In genomic region chr10:102377377-102377776, GRCm38 (mm10) we compare ENCODE assay signal across 19 mouse cellular contexts.
A peak's percentile ranks its signal among the peaks of the same experiment; 100 is the strongest.
DNase-seq lines count a peak whose midpoint lies in the region; ATAC-seq and TF ChIP-seq lines count a peak whose summit lies in the region.
"Had no signal": no experiment of that assay in that cellular context is flagged by ENCODE, and none has a peak within 500 bp of the region (broad histone marks: within the 10 kb centered on the region; RNA-seq: fewer than 3 reads in every experiment).

No protein-coding gene starts in this region.

- 0 out of 2 replicates have a peak, but pooled peaks have one; percentile 53 for ATAC-seq in intestine, postnatal 0 days
- ATAC-seq in intestine, embryonic 15.5 days, result no peak
- no peak for ATAC-seq in megakaryocyte-erythroid progenitor cell, adult 5-6 weeks (replicated peaks; ENCODE audit: low FRiP score, low TSS enrichment, poor library complexity, severe bottlenecking)
- ATAC-seq: activated CD4-positive, CD25-positive, alpha-beta regulatory T cell, adult 4 months; CD4-positive, CD25-positive, alpha-beta regulatory T cell, adult 4 months; Patski had no signal

- peak; percentile 77 for DNase-seq in large intestine, adult 2 months (ENCODE audit: low read depth, low spot score)
- no peak for DNase-seq in gastrocnemius, postnatal 4 days (ENCODE audit: low spot score in 2 of 2)
- DNase-seq: adrenal gland, adult 8-10 months; adrenal gland, postnatal 10 days; adrenal gland, postnatal 14 days; adrenal gland, postnatal 25 days; B cell, adult 2 months; cerebellum, adult 11 months; cerebellum, adult 11-12 months; cerebellum, adult 18-20 months had no signal

- WGBS in intestine, postnatal 0 days, result 30% methylated on average over 4 of the region's 4 CpGs
- 68% methylated on average over 4 of the region's 4 CpGs for WGBS in intestine, embryonic 15.5 days
- WGBS in large intestine, adult 2 months, result 18% methylated on average over 4 of the region's 4 CpGs
- WGBS in small intestine, adult 2 months, result 22% methylated on average over 4 of the region's 4 CpGs

- no peaks in the 10 kb centered on the region for H3K9me3 ChIP-seq in intestine, postnatal 0 days (ENCODE audit: control insufficient read depth)
- no peaks in the 10 kb centered on the region for H3K9me3 ChIP-seq in intestine, embryonic 15.5 days
- H3K9me3 ChIP-seq: G1E had no signal

- H3K4me2 ChIP-seq in intestine, postnatal 0 days (replicated peaks; ENCODE audit: low read depth), result peak overlapping the region; percentile 43
- H3K4me2 ChIP-seq in intestine, embryonic 15.5 days (replicated peaks), result no peak overlapping the region

- TF ChIP-seq CTCF in intestine, postnatal 0 days (IDR thresholded peaks at IDR 0.05; ENCODE audit: low read depth), result no peak
- TF ChIP-seq CTCF in small intestine, adult 2 months (IDR thresholded peaks at IDR 0.05; ENCODE audit: extremely low read depth, insufficient read length, insufficient replicate concordance, low read depth, low read length), result no peak

- H3K4me1 ChIP-seq in intestine, postnatal 0 days (replicated peaks; ENCODE audit: control insufficient read depth, insufficient read depth, low read length), result no peaks in the 10 kb centered on the region
- no peaks in the 10 kb centered on the region for H3K4me1 ChIP-seq in intestine, embryonic 15.5 days (replicated peaks)
- H3K4me1 ChIP-seq in small intestine, adult 2 months (ENCODE audit: control insufficient read depth, insufficient read depth, insufficient read length, low read length), result peaks cover 3% of the 10 kb centered on the region; the same call in 1 of the 2 replicates

- TF ChIP-seq POLR2A in small intestine, adult 2 months (IDR thresholded peaks at IDR 0.05; ENCODE audit: low read depth, low read length), result no peak

- no peak overlapping the region for H3K9ac ChIP-seq in intestine, postnatal 0 days (ENCODE audit: low read depth, low read length)
- no peak overlapping the region for H3K9ac ChIP-seq in intestine, embryonic 15.5 days

- no peaks in the 10 kb centered on the region for H3K27me3 ChIP-seq in intestine, postnatal 0 days (replicated peaks; ENCODE audit: control insufficient read depth, insufficient read depth, low read length)
- no peaks in the 10 kb centered on the region for H3K27me3 ChIP-seq in intestine, embryonic 15.5 days (replicated peaks)
- H3K27me3 ChIP-seq in small intestine, adult 2 months (ENCODE audit: control insufficient read depth, insufficient read depth, low read length), result no peaks in the 10 kb centered on the region
- H3K27me3 ChIP-seq: CH12.LX had no signal

- H3K36me3 ChIP-seq in intestine, postnatal 0 days (ENCODE audit: control insufficient read depth, insufficient read depth), result no peaks in the 10 kb centered on the region
- H3K36me3 ChIP-seq in intestine, embryonic 15.5 days, result no peaks in the 10 kb centered on the region
- H3K36me3 ChIP-seq in small intestine, adult 2 months (ENCODE audit: control insufficient read depth, insufficient read depth, low read length), result no peaks in the 10 kb centered on the region
- H3K36me3 ChIP-seq: G1E had no signal

- no peak overlapping the region for H3K4me3 ChIP-seq in intestine, postnatal 0 days (ENCODE audit: low read depth, low read length)
- H3K4me3 ChIP-seq in intestine, embryonic 15.5 days (replicated peaks), result no peak overlapping the region
- no peak overlapping the region for H3K4me3 ChIP-seq in small intestine, adult 2 months (ENCODE audit: low read depth, low read length)

- H3K27ac ChIP-seq in intestine, postnatal 0 days (ENCODE audit: low read depth, low read length), result no peak overlapping the region
- no peak overlapping the region for H3K27ac ChIP-seq in intestine, embryonic 15.5 days
- H3K27ac ChIP-seq in small intestine, adult 2 months (ENCODE audit: insufficient read depth, low read depth, low read length), result peak overlapping the region; percentile 7; the same call in 1 of the 2 replicates
